Mouse (Mus musculus): ENCODE results near the gene Rbm8a.

DNA sequence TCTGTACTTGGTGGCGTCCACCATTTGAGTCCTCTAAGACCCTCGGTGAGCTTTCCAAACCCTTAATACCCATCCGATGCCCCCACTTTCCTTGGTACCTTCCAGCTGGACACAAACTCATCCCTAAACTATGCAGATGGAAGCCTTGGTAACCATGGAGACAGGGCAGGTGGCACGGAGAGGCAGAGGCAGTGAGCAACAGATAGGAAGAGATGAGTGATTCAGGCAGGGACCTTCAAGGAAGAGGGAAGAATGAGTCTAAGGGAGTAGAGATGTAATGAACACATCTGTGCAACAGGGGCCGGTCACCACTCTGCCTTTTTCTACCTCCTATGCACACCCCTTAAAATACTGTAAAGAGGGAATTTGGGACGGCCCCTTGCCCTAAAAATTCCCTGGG, 34.1 kb upstream of the Rbm8a start:
- TF ChIP-seq POLR2A (IDR thresholded peaks at IDR 0.05; ENCODE audit: extremely low read depth, insufficient read depth, low read length) (no peak), CTCF (IDR thresholded peaks at IDR 0.05; ENCODE audit: low read depth, low read length) (no peak)
